Mouse (Mus musculus) intestine, postnatal 0 days (tissue): Measurements from ENCODE around the gene Rusc2. TPM values are rescaled to one million over a fixed set of nuclear protein-coding genes. Genes with fewer than 3 reads are reported as not detected.

Source experiments
- ATAC-seq: fragments of 200-750 bp; cut with Nextera tagmentation; 2 replicates; pipeline ENCODE4 v1.8.0; 2017; ENCODE audit warnings: mild to moderate bottlenecking, moderate TSS enrichment, moderate library complexity
- H3K27ac ChIP-seq: fragments of 300-500 bp; sonication (generic); 2 replicates; pipeline ENCODE4 v1.5.1; 2014; ENCODE audit warnings: mild to moderate bottlenecking, low read depth, low read length, moderate library complexity
- H3K27me3 ChIP-seq: fragments of 300-500 bp; sonication (generic); replicated peaks from 2 replicates; pipeline ENCODE4 v1.6.1; 2014; ENCODE audit warnings: low read length, mixed read lengths; ENCODE audit not compliant: control insufficient read depth, insufficient read depth
- H3K36me3 ChIP-seq: fragments of 300-500 bp; sonication (generic); 2 replicates; pipeline ENCODE4 v1.6.1; 2014; ENCODE audit warnings: mild to moderate bottlenecking, moderate library complexity; ENCODE audit not compliant: control insufficient read depth, insufficient read depth
- H3K4me1 ChIP-seq: fragments of 300-500 bp; sonication (generic); replicated peaks from 2 replicates; pipeline ENCODE4 v1.6.1; 2014; ENCODE audit warnings: antibody characterized with exemption, low read length, mixed read lengths; ENCODE audit not compliant: control insufficient read depth, insufficient read depth
- H3K4me2 ChIP-seq: fragments of 300-500 bp; sonication (generic); replicated peaks from 2 replicates; pipeline ENCODE4 v1.6.1; 2014; ENCODE audit warnings: low read depth, mild to moderate bottlenecking, moderate library complexity
- H3K4me3 ChIP-seq: fragments of 300-500 bp; sonication (generic); 2 replicates; pipeline ENCODE4 v1.5.1; 2014; ENCODE audit warnings: low read depth, low read length
- H3K9ac ChIP-seq: fragments of 300-500 bp; sonication (generic); 2 replicates; pipeline ENCODE4 v1.6.1; 2014; ENCODE audit warnings: mild to moderate bottlenecking, low read depth, low read length
- H3K9me3 ChIP-seq: fragments of 300-500 bp; sonication (generic); 2 replicates; pipeline ENCODE4 v1.6.1; 2016; ENCODE audit warnings: mixed run types; ENCODE audit not compliant: control insufficient read depth
- CTCF ChIP-seq: sonication (generic); IDR thresholded peaks from 2 replicates; pipeline ENCODE4 v1.5.1; 2016; ENCODE audit warnings: low read depth, mild to moderate bottlenecking, control low read depth, antibody characterized with exemption, moderate library complexity
- whole genome bisulfite sequencing: fragments of 180-500 bp; shearing (Covaris S2); extraction: QIAGEN DNeasy Blood & Tissue Kit; methylation state at CpG from one replicate; pipeline ENCODE4 v1.1.7; 2014; 5-methylcytosine and 5-hydroxymethylcytosine counted together
- polyA plus RNA-seq: library from polyadenylated mRNA; unstranded; fragments of >200 nt; fragmentation: Nextera tagmentation; extraction: Ambion mirVana; gene quantifications from 2 replicates; pipeline ENCODE4 v1.2.1, GENCODE M21; 2015

The Rusc2 gene
- polyA plus RNA-seq, 1 experiment from 2014 or later = 12.1 TPM

- no peak overlapping the region for H3K27ac ChIP-seq
- no peak overlapping the region for H3K9ac ChIP-seq
- no peak for ATAC-seq
- no peaks in the 10 kb centered on the region for H3K36me3 ChIP-seq
- no peak for TF ChIP-seq CTCF
- 81% methylated on average over 7 of the region's 7 CpGs for WGBS
- H3K4me2 ChIP-seq = no peak overlapping the region
- no peaks in the 10 kb centered on the region for H3K27me3 ChIP-seq
- H3K4me1 ChIP-seq = no peaks in the 10 kb centered on the region
- H3K9me3 ChIP-seq = no peaks in the 10 kb centered on the region
- H3K4me3 ChIP-seq = no peak overlapping the region
Observed at GRCm38 (mm10) chr4:43466872-43467271, 85.1 kb downstream of the Rusc2 start.

GRCm38 (mm10) chr4:43470301-43470700 is 88.5 kb downstream of the Rusc2 start:
- WGBS = 91% methylated on average over 10 of the region's 10 CpGs
- Histone ChIP-seq H3K4me1 (no peaks in the 10 kb centered on the region), H3K27me3 (no peaks in the 10 kb centered on the region), H3K4me3 (no peak overlapping the region), H3K9ac (no peak overlapping the region), H3K9me3 (no peaks in the 10 kb centered on the region), H3K36me3 (no peaks in the 10 kb centered on the region), H3K4me2 (no peak overlapping the region), H3K27ac (no peak overlapping the region)
- no peak for TF ChIP-seq CTCF
- no peak for ATAC-seq

GRCm38 (mm10) chr4:43473636-43474035 is 91.9 kb downstream of the Rusc2 start:
- Histone ChIP-seq H3K4me2 (no peak overlapping the region), H3K27me3 (no peaks in the 10 kb centered on the region), H3K9me3 (no peaks in the 10 kb centered on the region), H3K27ac (no peak overlapping the region), H3K36me3 (no peaks in the 10 kb centered on the region), H3K4me1 (peaks cover 3% of the 10 kb centered on the region; the same call in 1 of the 2 replicates), H3K4me3 (no peak overlapping the region), H3K9ac (no peak overlapping the region)
- no peak for ATAC-seq
- WGBS = 74% methylated on average over 1 of the region's 1 CpGs
- TF ChIP-seq CTCF = no peak

GRCm38 (mm10) chr4:43476604-43477003 is 94.8 kb downstream of the Rusc2 start:
- Histone ChIP-seq H3K9me3 (no peaks in the 10 kb centered on the region), H3K9ac (no peak overlapping the region), H3K4me3 (no peak overlapping the region), H3K27ac (no peak overlapping the region), H3K4me1 (peaks cover 3% of the 10 kb centered on the region; the same call in 1 of the 2 replicates), H3K36me3 (no peaks in the 10 kb centered on the region), H3K4me2 (no peak overlapping the region), H3K27me3 (no peaks in the 10 kb centered on the region)
- ATAC-seq = no peak
- TF ChIP-seq CTCF = peak; percentile 59
- WGBS = 85% methylated on average over 6 of the region's 6 CpGs

Other genes with a start within 250 kb of the Rusc2 start
- 1.0 and 1.1 TPM in 2 replicates for gene Atp8b5, start 114.8 kb upstream of the Rusc2 start, polyA plus RNA-seq
- gene Fam166b, start 47.2 kb downstream of the Rusc2 start, polyA plus RNA-seq = 0.16 TPM in 1 of 2 replicates, not detected in the other
- gene Tesk1, start 60.0 kb downstream of the Rusc2 start, polyA plus RNA-seq = 4.6 and 4.7 TPM in 2 replicates
- 3.2 and 3.7 TPM in 2 replicates for gene Cd72, start 72.6 kb downstream of the Rusc2 start, polyA plus RNA-seq
- not detected in 2 replicates for gene Sit1, start 101.8 kb downstream of the Rusc2 start, polyA plus RNA-seq
- gene Ccdc107, start 110.9 kb downstream of the Rusc2 start, polyA plus RNA-seq = 79.8 and 83.1 TPM in 2 replicates
- gene Arhgef39, start 117.7 kb downstream of the Rusc2 start, polyA plus RNA-seq = 10.3 and 12.3 TPM in 2 replicates
- 4.8 and 5.4 TPM in 2 replicates for gene Car9, start 125.0 kb downstream of the Rusc2 start, polyA plus RNA-seq
- 928 and 1,046 TPM in 2 replicates for gene Tpm2, start 141.8 kb downstream of the Rusc2 start, polyA plus RNA-seq
- gene Creb3, start 180.4 kb downstream of the Rusc2 start, polyA plus RNA-seq = 102 and 114 TPM in 2 replicates
- 41.6 and 47.7 TPM in 2 replicates for gene Tln1, start 180.7 kb downstream of the Rusc2 start, polyA plus RNA-seq
- 11.3 and 13.0 TPM in 2 replicates for gene Rgp1, start 196.7 kb downstream of the Rusc2 start, polyA plus RNA-seq
- 5.2 and 5.3 TPM in 2 replicates for gene Gba2, start 196.9 kb downstream of the Rusc2 start, polyA plus RNA-seq
- not detected in 2 replicates for gene Msmp, start 202.5 kb downstream of the Rusc2 start, polyA plus RNA-seq
- 3.5 and 4.1 TPM in 2 replicates for gene Npr2, start 250.0 kb downstream of the Rusc2 start, polyA plus RNA-seq